Mouse (Mus musculus) stomach, postnatal 0 days (tissue): ENCODE measurements around the gene Ap3b1.

ENCODE experiments used
- CTCF ChIP-seq: IDR thresholded peaks from 2 replicates; pipeline ENCODE4 v1.5.1; 2016; ENCODE audit warnings: antibody characterized with exemption, low read depth, mild to moderate bottlenecking, moderate library complexity
- EP300 ChIP-seq: optimal IDR thresholded peaks from 2 replicates; pipeline ENCODE3; 2016; ENCODE audit warnings: antibody characterized with exemption

DNA sequence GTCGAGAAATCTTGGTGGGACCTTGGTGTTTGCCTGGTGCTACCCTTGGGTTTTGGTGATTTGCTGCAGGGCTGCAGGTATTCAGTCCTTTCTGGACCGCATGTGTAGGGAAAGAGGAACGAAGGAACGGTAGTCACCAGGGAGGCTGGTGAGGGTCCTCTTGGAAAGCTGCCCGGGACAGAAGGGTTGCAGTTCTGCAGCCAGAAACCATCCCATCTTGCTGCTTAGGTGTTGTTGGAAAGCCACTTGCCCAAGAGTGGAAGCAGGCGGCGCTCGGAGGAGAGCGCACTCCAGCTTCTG, 709 bp upstream of the Ap3b1 start:
- TF ChIP-seq EP300: no peak
- peak; percentile 11; the same call in 1 of the 2 replicates for TF ChIP-seq CTCF
